Comparison of ENCODE assay signal across 9 mouse cellular contexts in genomic region chr7:25827199-25827598, GRCm38 (mm10). TPM values are rescaled to one million over a fixed set of nuclear protein-coding genes. Genes with fewer than 3 reads are reported as not detected.
DNase-seq lines count a peak whose midpoint lies in the region; ATAC-seq and TF ChIP-seq lines count a peak whose summit lies in the region.
"Had no signal": no experiment of that assay in that cellular context is flagged by ENCODE, and none has a peak within 500 bp of the region (broad histone marks: within the 10 kb centered on the region; RNA-seq: fewer than 3 reads in every experiment).

No protein-coding gene starts in this region.

- 4% methylated on average over 3 of the region's 3 CpGs for WGBS in lung, adult 2 months
- WGBS in embryonic facial prominence, embryonic 11.5 days: 39% methylated on average over 3 of the region's 3 CpGs
- WGBS in kidney, embryonic 14.5 days: 18% methylated on average over 3 of the region's 3 CpGs
- 80% methylated on average over 3 of the region's 3 CpGs for WGBS in forebrain, embryonic 12.5 days

- 0 out of 2 replicates have a peak, but pooled peaks have one; percentile 5 for ATAC-seq in embryonic facial prominence, embryonic 11.5 days (replicated peaks; ENCODE audit: insufficient number of reproducible peaks, low FRiP score, low TSS enrichment, low read depth)
- peak; percentile 71 for ATAC-seq in kidney, embryonic 14.5 days (ENCODE audit: low FRiP score, low TSS enrichment)
- no peak for ATAC-seq in forebrain, embryonic 12.5 days (ENCODE audit: low FRiP score)

- TF ChIP-seq CTCF in lung, adult 2 months (IDR thresholded peaks at IDR 0.05; ENCODE audit: insufficient read depth, low read length): no peak

- H3K4me1 ChIP-seq in lung, adult 2 months (ENCODE audit: control insufficient read depth, insufficient read depth, low read length): peaks cover 6% of the 10 kb centered on the region; the same call in 1 of the 2 replicates
- H3K4me1 ChIP-seq in embryonic facial prominence, embryonic 11.5 days (ENCODE audit: control insufficient read depth, insufficient read depth, low read length): no peaks in the 10 kb centered on the region
- H3K4me1 ChIP-seq in kidney, embryonic 14.5 days (ENCODE audit: control insufficient read depth, insufficient read depth, low read length): peaks cover 13% of the 10 kb centered on the region; the same call in 1 of the 2 replicates
- H3K4me1 ChIP-seq in forebrain, embryonic 12.5 days: no peaks in the 10 kb centered on the region

- H3K27ac ChIP-seq in embryonic facial prominence, embryonic 11.5 days (replicated peaks; ENCODE audit: low read depth, low read length): no peak overlapping the region; the same call in 1 of the 2 replicates
- H3K27ac ChIP-seq in kidney, embryonic 14.5 days (ENCODE audit: low read depth, low read length): no peak overlapping the region
- H3K27ac ChIP-seq in forebrain, embryonic 12.5 days: no peak overlapping the region
- H3K27ac ChIP-seq: lung, embryonic 15.5 days had no signal

- peak; percentile 74 to 79 for DNase-seq in lung, adult 18-20 months
- no peak for DNase-seq in lung, adult 2 months
- DNase-seq in embryonic facial prominence, embryonic 11.5 days (ENCODE audit: low spot score): peak; percentile 74
- DNase-seq in skeletal muscle tissue, adult 2 months (ENCODE audit: low read depth, low spot score): peak; percentile 51
- no peak for DNase-seq in right cerebral cortex, postnatal 36 days (ENCODE audit: low spot score in 2 of 2)
- DNase-seq in retina, embryonic 14.5 days (ENCODE audit: low spot score): no peak

- no peak for TF ChIP-seq POLR2A in lung, adult 2 months (IDR thresholded peaks at IDR 0.05; ENCODE audit: borderline replicate concordance, extremely low read depth, low read depth, low read length)

- H3K27me3 ChIP-seq in embryonic facial prominence, embryonic 11.5 days (ENCODE audit: control insufficient read depth, insufficient read depth, low read length): no peaks in the 10 kb centered on the region
- no peaks in the 10 kb centered on the region for H3K27me3 ChIP-seq in kidney, embryonic 14.5 days (ENCODE audit: control insufficient read depth, insufficient read depth, low read length)
- no peaks in the 10 kb centered on the region for H3K27me3 ChIP-seq in forebrain, embryonic 12.5 days
- H3K27me3 ChIP-seq: lung, embryonic 15.5 days had no signal

- H3K4me2 ChIP-seq in embryonic facial prominence, embryonic 11.5 days (ENCODE audit: low read depth, low read length): no peak overlapping the region
- no peak overlapping the region for H3K4me2 ChIP-seq in kidney, embryonic 14.5 days (replicated peaks; ENCODE audit: low read depth, low read length)
- no peak overlapping the region for H3K4me2 ChIP-seq in forebrain, embryonic 12.5 days
- H3K4me2 ChIP-seq: lung, embryonic 15.5 days had no signal

- H3K9me3 ChIP-seq in embryonic facial prominence, embryonic 11.5 days (replicated peaks; ENCODE audit: control insufficient read depth, low read length): no peaks in the 10 kb centered on the region
- no peaks in the 10 kb centered on the region for H3K9me3 ChIP-seq in kidney, embryonic 14.5 days (ENCODE audit: control insufficient read depth, low read length)
- no peaks in the 10 kb centered on the region for H3K9me3 ChIP-seq in forebrain, embryonic 12.5 days
- H3K9me3 ChIP-seq: lung, embryonic 15.5 days had no signal

- no peaks in the 10 kb centered on the region for H3K36me3 ChIP-seq in embryonic facial prominence, embryonic 11.5 days (replicated peaks; ENCODE audit: control insufficient read depth, insufficient read depth, low read depth, low read length)
- H3K36me3 ChIP-seq in kidney, embryonic 14.5 days (ENCODE audit: control insufficient read depth, insufficient read depth, low read length): no peaks in the 10 kb centered on the region
- no peaks in the 10 kb centered on the region for H3K36me3 ChIP-seq in forebrain, embryonic 12.5 days (replicated peaks)
- H3K36me3 ChIP-seq: lung, embryonic 15.5 days had no signal

- no peak overlapping the region for H3K9ac ChIP-seq in embryonic facial prominence, embryonic 11.5 days (replicated peaks; ENCODE audit: low read length)
- no peak overlapping the region for H3K9ac ChIP-seq in kidney, embryonic 14.5 days (ENCODE audit: low read depth, low read length)
- H3K9ac ChIP-seq in forebrain, embryonic 12.5 days: no peak overlapping the region
- H3K9ac ChIP-seq: lung, embryonic 15.5 days had no signal

- no peak overlapping the region for H3K4me3 ChIP-seq in lung, adult 2 months (replicated peaks; ENCODE audit: extremely low read depth, low read depth, low read length)
- no peak overlapping the region for H3K4me3 ChIP-seq in embryonic facial prominence, embryonic 11.5 days (ENCODE audit: low read depth, low read length)
- no peak overlapping the region for H3K4me3 ChIP-seq in kidney, embryonic 14.5 days (ENCODE audit: low read length)
- no peak overlapping the region for H3K4me3 ChIP-seq in forebrain, embryonic 12.5 days (replicated peaks)
- H3K4me3 ChIP-seq: lung, embryonic 15.5 days had no signal

RNA-seq across cellular contexts. Expression of gene Cyp2s1, which starts 10.5 kb away (rescaled TPM):
- polyA plus RNA-seq in lung, adult 2 months (2012; rRNA removed): 116 and 135 TPM in 2 replicates
- polyA plus RNA-seq in embryonic facial prominence, embryonic 11.5 days (2014; fragmentation: Nextera tagmentation; extraction: Ambion mirVana): 2.5 and 3.4 TPM in 2 replicates
- 9.3 and 13.4 TPM in 2 replicates for polyA plus RNA-seq in kidney, embryonic 14.5 days (2014; fragmentation: Nextera tagmentation; extraction: Ambion mirVana)
- polyA plus RNA-seq in forebrain, embryonic 12.5 days (2016; fragmentation: Nextera tagmentation; extraction: Ambion mirVana): 0.51 and 0.55 TPM in 2 replicates

RNA-seq across cellular contexts. Expression of gene Axl, which starts 38.7 kb away (rescaled TPM):
- polyA plus RNA-seq in lung, adult 2 months (2012; rRNA removed): 91.8 and 92.0 TPM in 2 replicates
- polyA plus RNA-seq in embryonic facial prominence, embryonic 11.5 days (2014; fragmentation: Nextera tagmentation; extraction: Ambion mirVana): 30.3 and 36.4 TPM in 2 replicates
- 75.3 and 75.5 TPM in 2 replicates for polyA plus RNA-seq in kidney, embryonic 14.5 days (2014; fragmentation: Nextera tagmentation; extraction: Ambion mirVana)
- polyA plus RNA-seq in forebrain, embryonic 12.5 days (2016; fragmentation: Nextera tagmentation; extraction: Ambion mirVana): 31.0 and 33.6 TPM in 2 replicates

Comparison
In these comparisons a context has a peak if more than half of its experiments do, and no peak if none do; other contexts are left out.
1. DNase-seq: peak in lung, adult 18-20 months (2 of 2), embryonic facial prominence, embryonic 11.5 days (single experiment) and skeletal muscle tissue, adult 2 months (single experiment); none in lung, adult 2 months (single experiment), right cerebral cortex, postnatal 36 days (0 of 2) and retina, embryonic 14.5 days (single experiment).